Mouse (Mus musculus): ENCODE measurements around the gene Tifab.

Gene Tifab

DNA sequence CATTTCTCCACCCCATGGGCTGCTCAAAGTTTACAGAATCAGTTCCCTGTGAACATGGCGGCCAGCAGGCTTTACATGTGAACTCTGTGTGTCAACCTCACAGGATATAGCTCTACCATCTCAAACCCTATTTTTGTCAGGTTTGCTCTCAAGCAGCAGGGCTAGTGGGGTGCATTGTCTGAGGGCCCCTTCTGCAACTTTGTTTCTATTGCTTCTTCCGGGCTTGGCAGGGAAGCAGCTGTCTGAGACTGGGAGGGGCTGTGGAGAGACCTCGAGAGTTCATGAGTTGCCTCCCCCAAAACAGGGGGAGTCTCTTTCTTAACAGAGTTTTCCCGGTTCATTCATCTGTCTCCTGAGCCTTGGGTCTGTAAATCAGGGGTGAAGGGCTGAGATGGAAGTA lies 2.8 kb downstream of the Tifab start:
- DNase-seq = no peak

DNA sequence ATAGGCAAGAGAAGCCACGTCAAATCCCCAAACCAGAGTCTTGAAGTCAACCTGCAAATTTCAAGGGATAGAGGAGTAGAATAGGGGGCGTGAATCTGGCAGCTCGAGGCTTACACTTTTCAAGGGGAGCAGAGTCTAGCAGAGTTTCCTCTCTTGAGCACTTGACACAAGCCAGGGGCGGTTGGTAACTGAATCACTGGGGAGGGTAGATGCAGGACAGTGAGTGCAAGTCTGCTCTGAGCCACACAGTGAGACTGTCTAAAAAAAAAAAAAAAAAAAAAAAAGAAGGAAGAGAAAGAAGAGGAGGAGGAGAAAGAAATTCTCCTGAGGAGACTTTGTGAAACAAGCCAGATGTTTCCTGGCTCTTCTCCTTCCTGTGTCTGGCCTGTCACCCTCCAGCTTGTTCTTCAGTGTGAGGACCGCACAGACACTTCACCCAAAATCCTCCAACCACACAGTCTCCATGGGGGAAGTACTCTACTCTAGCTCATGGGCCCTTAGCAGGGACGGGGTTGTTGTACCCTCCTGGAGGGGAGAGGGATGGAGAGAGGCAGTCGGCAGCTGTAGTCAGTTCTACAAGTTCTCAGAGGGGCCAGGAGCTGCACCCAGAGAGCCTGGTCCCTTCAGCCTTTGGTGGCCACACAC lies 5.7 kb downstream of the Tifab start:
- DNase-seq = peak; percentile 42

DNA sequence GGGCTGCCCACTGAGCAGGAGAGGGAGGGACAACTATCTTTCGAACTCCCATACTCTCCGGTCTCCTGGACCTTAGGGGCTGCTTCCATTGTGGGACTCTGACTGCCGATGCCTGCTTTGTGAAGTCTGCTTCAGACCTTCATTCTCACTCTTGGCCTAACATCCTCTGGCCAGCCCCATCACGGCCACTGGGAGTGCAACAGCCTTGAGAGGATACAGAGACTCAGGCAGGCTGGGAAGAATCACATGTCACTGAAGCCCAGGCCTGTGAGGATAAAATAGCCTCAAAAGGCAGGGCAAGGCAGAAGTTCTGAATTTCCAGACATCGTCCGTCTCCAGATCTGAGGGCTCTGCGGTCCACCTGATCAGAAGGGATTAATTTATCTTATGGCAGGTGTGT lies 6.6 kb downstream of the Tifab start:
- DNase-seq = peak; percentile 53

GRCm38 (mm10) chr13:56168403-56168781 lies 10.3 kb downstream of the Tifab start:
- DNase-seq = no peak

GRCm38 (mm10) chr13:56167446-56168402 lies 11.0 kb downstream of the Tifab start:
- peak; percentile 52 for DNase-seq

- no peak for DNase-seq
These were observed 13.1 kb downstream of the Tifab start for GRCm38 (mm10) chr13:56165561-56165960.

- DNase-seq = no peak
These were observed 14.3 kb downstream of the Tifab start for GRCm38 (mm10) chr13:56164372-56164771.

- peak; percentile 45 for DNase-seq
These were observed 14.9 kb downstream of the Tifab start for GRCm38 (mm10) chr13:56163751-56164150.

GRCm38 (mm10) chr13:56162859-56163258 lies 15.8 kb downstream of the Tifab start:
- DNase-seq = no peak

DNA sequence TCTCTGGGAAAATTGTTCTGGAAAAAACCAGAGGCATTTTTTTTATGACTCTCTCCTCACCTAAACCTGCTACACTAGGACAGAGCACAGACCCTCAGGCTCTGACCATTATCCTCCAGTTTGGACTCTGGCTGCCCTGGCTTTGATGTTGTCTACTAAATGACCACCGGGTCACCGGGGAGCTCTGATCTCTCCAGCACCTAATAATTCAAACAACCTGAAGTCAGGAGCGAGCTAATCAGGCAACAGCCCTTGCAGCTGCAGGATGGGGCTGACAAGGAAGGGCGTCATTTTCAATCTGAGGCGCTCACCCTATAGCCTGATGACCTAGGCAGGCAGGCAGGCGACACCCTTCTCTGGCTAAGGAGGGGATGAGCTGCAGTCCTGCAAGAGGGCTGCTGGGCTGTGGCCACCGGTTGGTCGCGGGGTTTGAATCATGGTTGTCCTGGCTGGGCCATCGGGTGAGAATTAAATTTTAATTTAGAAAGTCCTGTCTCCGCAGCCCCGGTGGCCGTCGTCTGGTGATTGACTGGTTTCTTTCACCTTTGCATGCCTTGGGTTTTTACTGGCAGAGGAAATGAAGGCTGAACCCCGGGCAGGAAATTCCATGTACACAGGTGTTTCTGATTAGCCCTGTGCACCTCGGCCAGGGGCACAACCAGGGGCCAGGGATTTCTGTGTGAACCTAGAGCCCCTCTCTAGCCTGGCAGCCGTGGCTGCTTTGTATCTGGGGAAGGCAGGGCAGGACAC lies 18.9 kb downstream of the Tifab start:
- DNase-seq = no peak

- DNase-seq = peak; percentile 43
These were observed 19.6 kb downstream of the Tifab start for GRCm38 (mm10) chr13:56159016-56159601.

DNA sequence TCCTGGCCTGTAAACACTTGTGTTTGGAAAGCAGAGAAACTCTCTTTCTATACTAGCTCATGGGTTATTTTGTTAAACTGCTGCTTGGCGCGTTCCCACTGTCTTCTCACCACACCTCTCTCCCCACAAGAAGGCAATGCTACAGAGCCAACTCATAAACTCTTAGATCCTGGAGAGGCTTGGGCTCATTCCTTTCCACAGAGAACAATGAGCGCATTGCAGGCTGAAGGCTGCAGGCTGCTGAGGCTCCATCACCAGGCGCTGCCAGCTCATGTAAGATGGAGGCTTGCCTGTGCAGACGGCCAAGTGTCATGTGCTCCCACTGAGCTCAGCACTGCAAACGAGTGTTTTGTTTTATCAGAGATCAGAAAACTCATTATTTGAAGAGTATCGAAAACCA lies 23.0 kb downstream of the Tifab start:
- DNase-seq = no peak

DNA sequence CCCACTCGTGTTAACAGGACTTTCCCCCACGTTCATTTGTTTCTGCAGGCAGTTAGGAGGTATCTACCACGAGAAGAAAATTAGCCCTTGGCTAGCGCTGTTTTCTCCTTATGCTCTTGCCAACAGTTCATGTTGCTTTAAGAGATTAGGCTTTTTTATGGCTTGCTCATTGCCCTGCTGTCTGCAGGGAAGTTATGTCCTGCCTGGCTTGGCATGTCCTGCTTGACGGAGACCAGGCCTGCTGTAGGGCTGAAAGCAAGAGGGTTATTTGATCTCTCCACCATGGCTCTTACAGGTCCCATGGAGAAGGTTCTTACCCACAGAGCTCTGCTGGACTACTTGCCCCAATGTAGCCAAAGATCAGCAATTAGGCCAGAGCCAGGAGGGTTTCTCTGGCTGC lies 23.6 kb downstream of the Tifab start:
- DNase-seq = peak; percentile 61

DNA sequence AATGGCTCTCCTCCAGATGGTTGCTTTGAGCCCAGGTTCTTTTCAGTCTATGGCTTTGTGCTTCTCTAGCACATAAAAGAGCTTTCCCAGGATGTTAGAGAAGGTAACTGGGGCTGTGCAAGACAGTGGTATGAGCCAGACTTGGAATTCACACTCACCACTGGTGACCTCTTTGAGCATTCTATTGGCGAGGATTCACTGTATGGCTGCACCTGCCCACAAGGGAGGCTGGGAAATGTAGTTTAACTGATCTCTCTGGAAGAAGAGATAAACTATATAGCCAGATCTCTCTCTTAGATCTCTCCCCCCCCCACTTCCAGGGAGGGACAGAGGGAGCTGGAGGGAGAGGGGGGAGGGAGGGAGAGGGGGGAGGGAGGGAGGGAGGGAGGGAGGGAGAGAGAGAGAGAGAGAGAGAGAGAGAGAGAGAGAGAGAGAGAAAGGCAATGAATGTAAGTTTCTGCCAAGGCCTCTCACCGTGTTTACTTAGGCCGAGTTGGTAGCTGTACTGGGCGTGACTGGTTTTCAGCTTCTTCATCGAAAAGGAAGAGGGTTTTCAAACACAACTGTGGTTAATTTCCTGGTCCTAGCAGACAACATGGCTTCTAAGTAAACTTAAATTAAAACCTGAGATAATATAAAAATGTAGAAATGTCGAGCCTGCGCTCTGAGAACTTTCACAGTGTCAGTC lies 25.8 kb downstream of the Tifab start:
- no peak for DNase-seq

GRCm38 (mm10) chr13:56151404-56152226 lies 27.1 kb downstream of the Tifab start:
- DNase-seq = peak; percentile 84

DNA sequence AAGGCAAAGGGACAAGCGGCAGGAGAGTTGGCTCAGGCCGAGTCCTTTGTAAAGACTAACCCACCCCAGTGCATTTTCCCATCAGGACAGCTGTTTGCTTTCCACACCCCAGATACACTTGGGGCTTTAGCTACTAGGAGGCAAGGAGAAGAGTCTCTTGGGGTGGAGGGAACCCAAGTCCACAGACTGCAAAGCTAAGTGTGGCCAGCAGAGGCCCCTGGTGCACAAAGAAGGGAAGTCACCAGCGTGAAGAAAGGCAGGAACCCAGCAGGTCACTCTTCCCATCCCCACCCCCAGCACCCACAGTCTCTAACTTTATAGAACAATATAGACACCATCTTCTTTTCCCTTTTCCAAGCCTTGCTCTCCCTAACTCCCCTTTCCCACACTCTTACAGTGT lies 33.2 kb downstream of the Tifab start:
- peak; percentile 61 for DNase-seq

GRCm38 (mm10) chr13:56144021-56144420 lies 34.7 kb downstream of the Tifab start:
- peak; percentile 56 for DNase-seq

GRCm38 (mm10) chr13:56143151-56143513 lies 35.6 kb downstream of the Tifab start:
- no peak for DNase-seq

DNA sequence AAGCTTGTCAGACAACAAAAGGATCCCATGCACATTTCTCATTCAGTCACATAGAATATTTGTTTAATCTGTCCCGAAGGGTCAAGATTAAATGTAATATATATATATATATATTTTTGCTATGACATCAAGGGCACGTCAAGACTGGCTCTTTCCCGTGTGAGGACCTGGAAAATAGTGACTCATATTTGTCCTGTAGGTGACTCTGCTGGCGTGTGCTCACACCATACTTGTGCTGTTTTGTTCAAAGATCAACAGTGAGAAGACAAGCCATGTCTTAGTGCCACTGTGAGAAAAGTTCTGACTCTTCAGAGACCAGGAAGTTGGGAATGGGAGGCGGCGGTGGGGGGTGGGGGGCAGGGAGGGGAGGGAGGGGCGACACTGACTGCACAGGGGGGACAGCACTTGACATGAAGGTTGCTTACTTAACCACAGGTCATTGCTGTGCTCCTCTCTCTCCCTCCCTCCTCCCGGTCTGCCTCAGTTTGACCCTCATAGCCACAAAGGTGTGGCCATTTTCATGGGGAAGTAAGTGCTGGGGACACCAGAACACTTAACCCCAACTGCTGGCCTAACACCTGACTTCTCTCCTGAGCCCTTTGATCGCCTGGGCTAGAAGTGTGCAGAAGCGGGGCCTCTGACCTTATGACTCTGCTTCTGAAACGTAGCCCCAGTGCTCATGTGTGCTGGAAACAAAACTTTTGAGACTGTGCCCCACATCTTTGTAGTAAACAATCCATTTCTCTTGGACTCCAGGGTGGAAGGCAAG lies 36.1 kb downstream of the Tifab start:
- no peak for DNase-seq

GRCm38 (mm10) chr13:56139167-56139751 lies 39.4 kb downstream of the Tifab start:
- DNase-seq = no peak
